Mouse (Mus musculus) thymus, adult 2 months (tissue): Measurements from ENCODE around the gene Hprt.

ENCODE experiments used
- CTCF ChIP-seq: fragments of 200-500 bp; IDR thresholded peaks from 2 replicates; pipeline ENCODE4 v1.5.1; 2012; ENCODE audit warnings: mild to moderate bottlenecking, control low read depth, low read length, moderate library complexity, borderline replicate concordance; ENCODE audit not compliant: control insufficient read depth, poor library complexity, insufficient read depth; ENCODE audit errors: extremely low read depth
- POLR2A ChIP-seq: fragments of 200-500 bp; IDR thresholded peaks from 2 replicates; pipeline ENCODE4 v1.6.1; 2012; ENCODE audit warnings: mild to moderate bottlenecking, low read length, control low read depth, moderate library complexity; ENCODE audit not compliant: control insufficient read depth, poor library complexity, insufficient read depth; ENCODE audit errors: extremely low read depth

- TF ChIP-seq CTCF (no peak), POLR2A (no peak)
Observed at GRCm38 (mm10) chrX:52978576-52978975, 9.4 kb upstream of the Hprt start.
